Mouse (Mus musculus) CH12.LX (cell line): Measurements from ENCODE around the gene Agbl2. TPM values are rescaled to one million over a fixed set of nuclear protein-coding genes. Genes with fewer than 3 reads are reported as not detected.
"Not testable (repeated sequence)": the region's sequence is repeated elsewhere in the genome, so short reads cannot be mapped to it uniquely, and the experiment has no call there.

ENCODE experiments used
- DNase-seq: peaks from one replicate; pipeline ENCODE4 v3.0.0-alpha.2; 2013; ENCODE audit errors: extremely low read depth
- H3K27ac ChIP-seq: 2 replicates; pipeline ENCODE4 v1.5.1; 2012; ENCODE audit warnings: low read depth, mild to moderate bottlenecking, control low read depth, moderate library complexity; ENCODE audit not compliant: insufficient read depth
- H3K27me3 ChIP-seq: replicated peaks from 2 replicates; pipeline ENCODE3; 2012; ENCODE audit warnings: inconsistent platforms
- H3K36me3 ChIP-seq, 2 experiments: replicated peaks in 1 of 2; 2 replicates each; pipeline versions ENCODE3 to v1.6.1; 2012; ENCODE audit warnings: inconsistent platforms in 1 of 2, low read length in 1 of 2, mild to moderate bottlenecking in 1 of 2, mixed read lengths in 1 of 2, moderate library complexity in 1 of 2; ENCODE audit not compliant: control insufficient read depth in 1 of 2, insufficient read depth in 1 of 2
- H3K4me1 ChIP-seq, 2 experiments: 2 replicates each; pipeline ENCODE4 v1.6.1; 2012; ENCODE audit warnings: inconsistent platforms in 1 of 2, moderate library complexity in 1 of 2; ENCODE audit not compliant: insufficient read depth in 2 of 2, control insufficient read depth in 1 of 2
- H3K4me2 ChIP-seq: 2 replicates; pipeline ENCODE4 v1.6.1; 2012; ENCODE audit warnings: low read depth, mild to moderate bottlenecking, control low read depth; ENCODE audit not compliant: poor library complexity, insufficient read depth, severe bottlenecking
- H3K4me3 ChIP-seq, 3 experiments: fragments of 150-350 bp in 1 of 3; sonication (generic) in 1 of 3; replicated peaks in 1 of 3; 2 replicates each; pipeline versions ENCODE3 to v1.5.1; 2011 to 2012; ENCODE audit warnings: low read depth in 2 of 3, low read length in 2 of 3, mild to moderate bottlenecking in 2 of 3, moderate library complexity in 2 of 3, control low read depth in 1 of 3, improper control_type of control experiment in 1 of 3, inconsistent platforms in 1 of 3, mixed read lengths in 1 of 3; ENCODE audit not compliant: poor library complexity in 1 of 3
- H3K79me2 ChIP-seq: replicated peaks from 2 replicates; pipeline ENCODE4 v1.6.1; 2012; ENCODE audit warnings: mild to moderate bottlenecking, moderate library complexity; ENCODE audit not compliant: control insufficient read depth, poor library complexity, insufficient read depth, severe bottlenecking; ENCODE audit errors: extremely low read depth
- H3K9ac ChIP-seq: 2 replicates; pipeline ENCODE4 v1.6.1; 2012; ENCODE audit warnings: low read depth, mild to moderate bottlenecking, control low read depth, moderate library complexity; ENCODE audit not compliant: insufficient read depth
- H3K9me3 ChIP-seq: replicated peaks from 2 replicates; pipeline ENCODE3; 2012; ENCODE audit warnings: low read length, inconsistent platforms, mixed read lengths
- GABPA ChIP-seq: IDR thresholded peaks from 2 replicates; pipeline ENCODE4 v1.6.1; 2012; ENCODE audit warnings: low read depth, low read length, improper control_type of control experiment, inconsistent platforms; ENCODE audit not compliant: insufficient replicate concordance
- JUN ChIP-seq: IDR thresholded peaks from 2 replicates; pipeline ENCODE4 v1.6.1; 2011; ENCODE audit warnings: low read depth, mild to moderate bottlenecking, low read length, improper control_type of control experiment, moderate library complexity; ENCODE audit not compliant: insufficient read depth
- KAT2A ChIP-seq: IDR thresholded peaks from 2 replicates; pipeline ENCODE4 v1.6.1; 2012; ENCODE audit warnings: low read length, improper control_type of control experiment, inconsistent platforms; ENCODE audit not compliant: insufficient replicate concordance
- MXI1 ChIP-seq: IDR thresholded peaks from 2 replicates; pipeline ENCODE4 v1.6.1; 2011; ENCODE audit warnings: mild to moderate bottlenecking, low read depth, low read length, improper control_type of control experiment
- SIN3A ChIP-seq: IDR thresholded peaks from 2 replicates; pipeline ENCODE4 v1.6.1; 2012; ENCODE audit warnings: low read length, improper control_type of control experiment, inconsistent platforms
- ZKSCAN1 ChIP-seq: IDR thresholded peaks from 2 replicates; pipeline ENCODE4 v1.6.1; 2012; ENCODE audit warnings: low read depth, inconsistent platforms, low read length, improper control_type of control experiment, borderline replicate concordance
- dilution Hi-C: fragments of 300-500 bp; cut with MboI; formaldehyde crosslinking; loops from 2 replicates; pipeline ENCODE4 v1.14.3; 2020; ENCODE audit warnings: low sequenced_read_pairs; ENCODE audit not compliant: extremely low pct_unique_long_range_greater_than_20kb, extremely low pct_ligation_motif_present
- in situ Hi-C: fragments of 300-500 bp; cut with MboI; formaldehyde crosslinking; loops from 3 replicates; pipeline ENCODE4 v1.14.3; 2019; ENCODE audit warnings: low sequenced_read_pairs, low pct_ligation_motif_present, low pct_unique_long_range_greater_than_20kb, mixed read lengths
- polyA plus RNA-seq: library from polyadenylated mRNA; unstranded; fragments of >175 nt; gene quantifications from 2 replicates; pipeline ENCODE4 v1.2.1, GENCODE M21; 2012; ENCODE audit warnings: low read depth; ENCODE audit not compliant: insufficient read length
- total RNA-seq, 2 experiments: library from RNA; depleted of rRNA; stranded (reverse); fragments of 300-350 nt in 1 of 2; fragments of >200 nt in 1 of 2; gene quantifications; 2 replicates each; pipeline ENCODE4 v1.2.3; 2012 to 2014

Agbl2 gene
- total and polyA plus RNA-seq, 3 experiments, result not detected

DNA sequence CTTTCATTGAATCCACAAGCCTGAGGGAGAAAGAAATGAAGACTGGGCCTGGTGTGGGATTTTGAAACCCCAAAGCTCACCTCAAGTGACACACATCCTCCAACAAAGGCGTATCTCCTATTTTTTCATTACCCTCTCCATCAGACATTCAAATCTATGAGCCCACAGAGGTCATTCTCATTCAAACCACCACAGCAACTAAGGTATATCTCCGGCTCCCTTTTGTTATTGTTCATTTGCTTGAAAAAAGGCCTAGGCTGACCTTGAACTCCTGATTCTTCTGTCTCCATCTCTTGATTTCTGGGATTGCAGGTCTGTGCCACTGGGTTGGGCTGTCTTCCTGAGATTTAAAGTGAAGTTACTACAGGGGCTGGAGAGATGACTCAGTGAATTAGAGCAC is 40.5 kb downstream of the Agbl2 start:
- Histone ChIP-seq H3K9ac (no peak overlapping the region), H3K27ac (no peak overlapping the region), H3K4me1 (peaks cover 3 to 9% of the 10 kb centered on the region in 2 experiments), H3K36me3 (no peaks in the 10 kb centered on the region), H3K4me3 (no peak overlapping the region), H3K79me2 (no peaks in the 10 kb centered on the region), H3K9me3 (peaks cover 12% of the 10 kb centered on the region), H3K4me2 (no peak overlapping the region), H3K27me3 (no peaks in the 10 kb centered on the region)
- in situ Hi-C loops (no loop called here), dilution Hi-C loops (no loop called here)
- no peak for TF ChIP-seq SIN3A
- TF ChIP-seq KAT2A, result no peak
- TF ChIP-seq GABPA, result no peak
- no peak for DNase-seq

DNA sequence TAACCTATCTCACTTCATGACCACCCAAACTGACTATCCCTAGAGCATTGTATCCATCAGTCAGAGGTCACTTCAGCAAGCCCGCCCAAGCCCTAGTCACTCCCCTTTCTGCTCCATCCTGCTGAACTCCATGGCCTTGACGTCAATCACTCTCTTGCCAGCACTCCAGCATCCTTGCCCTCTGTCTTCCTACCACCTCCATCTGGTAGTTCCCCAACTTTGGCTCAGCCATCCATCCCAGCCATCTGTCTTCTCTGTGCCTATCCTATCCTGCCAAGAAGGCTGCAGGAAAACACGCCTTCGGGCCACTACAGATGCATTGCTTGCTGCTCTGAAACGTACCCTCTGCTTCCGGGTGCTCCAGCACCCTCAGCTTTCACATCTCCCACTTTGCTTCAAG is 41.3 kb downstream of the Agbl2 start:
- H3K27ac ChIP-seq, result no peak overlapping the region
- peaks cover 12% of the 10 kb centered on the region for H3K9me3 ChIP-seq

DNA sequence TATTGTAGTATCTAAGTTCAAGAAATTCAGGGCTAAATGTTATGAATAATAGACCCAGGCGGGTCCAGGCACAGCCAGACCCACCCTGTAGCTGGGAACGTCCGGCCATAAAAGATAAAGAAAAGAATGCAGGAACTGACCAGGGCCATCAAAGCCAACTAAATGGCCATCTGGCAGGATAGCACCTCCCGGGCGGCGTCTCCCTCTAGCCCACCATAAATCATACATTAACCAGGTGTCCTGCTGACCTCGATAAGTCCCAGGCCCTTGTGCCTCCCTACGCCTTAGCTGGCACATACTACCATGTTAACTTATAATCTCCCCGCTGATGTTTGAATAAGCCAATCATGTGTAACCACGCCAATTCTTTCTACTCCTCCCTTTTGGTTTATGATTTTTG is 42.0 kb downstream of the Agbl2 start:
- H3K4me2 ChIP-seq, H3K36me3 ChIP-seq, dilution Hi-C loops, H3K4me3 ChIP-seq, DNase-seq, H3K9ac ChIP-seq, H3K27me3 ChIP-seq, H3K79me2 ChIP-seq, H3K27ac ChIP-seq, in situ Hi-C loops: not testable (repeated sequence)
- H3K9me3 ChIP-seq, result peaks cover 12% of the 10 kb centered on the region
- H3K4me1 ChIP-seq, result peaks cover 3 to 12% of the 10 kb centered on the region in 2 experiments

More for the DNA sequence above, 41.3 kb downstream of the Agbl2 start:
- Histone ChIP-seq H3K4me2 (no peak overlapping the region), H3K4me3 (no peak overlapping the region), H3K4me1 (peaks cover 3 to 12% of the 10 kb centered on the region in 2 experiments), H3K36me3 (no peaks in the 10 kb centered on the region), H3K9ac (no peak overlapping the region), H3K79me2 (no peaks in the 10 kb centered on the region)
- in situ Hi-C loops, result no loop called here
- DNase-seq, result no peak
- TF ChIP-seq MXI1, result no peak
- no peak for TF ChIP-seq ZKSCAN1
- no peak for TF ChIP-seq JUN
- no peak for TF ChIP-seq SIN3A
- TF ChIP-seq, all 38 proteins: peak for 0
- dilution Hi-C loops, result no loop called here
- no peaks in the 10 kb centered on the region for H3K27me3 ChIP-seq
